Mouse (Mus musculus) ovary, adult 10 weeks (tissue): ENCODE measurements around the gene Olfr344. TPM values are rescaled to one million over a fixed set of nuclear protein-coding genes. Genes with fewer than 3 reads are reported as not detected.

Source experiments
- polyA plus RNA-seq: library from polyadenylated mRNA; stranded (reverse); fragments of 350-450 nt; fragmentation: Illumina TruSeq; extraction: RNeasy Lipid Tissue Mini Kit (QIAGEN cat#74804); gene quantifications from one replicate; pipeline ENCODE4 v1.2.3, GENCODE M21; 2014

Olfr344 gene
- polyA plus RNA-seq, result not detected

GRCm38 (mm10) chr2:36566362-36566761, at the start of gene Olfr344:
Gene Olfr344, plus strand, starts transcription at chr2:36566662.

GRCm38 (mm10) chr2:36524698-36525097, 41.8 kb upstream of the Olfr344 start, which contains the start of gene Olfr342:
Gene Olfr342, plus strand, starts transcription at chr2:36524998.

Other genes starting within 250 kb of the Olfr344 start
- not detected for gene Olfr338, start 193.1 kb upstream of the Olfr344 start, polyA plus RNA-seq
- not detected for gene Olfr339, start 147.7 kb upstream of the Olfr344 start, polyA plus RNA-seq
- gene Olfr340, start 114.1 kb upstream of the Olfr344 start, polyA plus RNA-seq, result not detected
- gene Olfr341, start 84.2 kb upstream of the Olfr344 start, polyA plus RNA-seq, result not detected
- not detected for gene Olfr342, start 41.7 kb upstream of the Olfr344 start, polyA plus RNA-seq
- gene Olfr345, start 73.4 kb downstream of the Olfr344 start, polyA plus RNA-seq, result not detected
- not detected for gene Olfr346, start 119.1 kb downstream of the Olfr344 start, polyA plus RNA-seq
- not detected for gene Olfr347, start 165.2 kb downstream of the Olfr344 start, polyA plus RNA-seq
- not detected for gene Olfr348, start 217.6 kb downstream of the Olfr344 start, polyA plus RNA-seq
- gene Olfr50, start 223.9 kb downstream of the Olfr344 start, polyA plus RNA-seq, result not detected